Mouse (Mus musculus) stomach, postnatal 0 days (tissue): ENCODE data around the gene Tenm2.

Experiments
- CTCF ChIP-seq: IDR thresholded peaks from 2 replicates; pipeline ENCODE4 v1.5.1; 2016; ENCODE audit warnings: antibody characterized with exemption, low read depth, mild to moderate bottlenecking, moderate library complexity
- EP300 ChIP-seq: optimal IDR thresholded peaks from 2 replicates; pipeline ENCODE3; 2016; ENCODE audit warnings: antibody characterized with exemption

GRCm38 (mm10) chr11:36272149-36272548, 963.6 kb downstream of the Tenm2 start:
- TF ChIP-seq CTCF (no peak), EP300 (no peak)
